Mouse (Mus musculus) adrenal gland, postnatal 25 days (tissue): ENCODE measurements around the gene Cyth2. TPM values are rescaled to one million over a fixed set of nuclear protein-coding genes. Genes with fewer than 3 reads are reported as not detected.

ENCODE experiments used
- DNase-seq: peaks from one replicate; pipeline ENCODE4 v3.0.0; 2021; ENCODE audit warnings: mixed read lengths
- long read RNA-seq: library from polyadenylated mRNA; stranded (forward); transcript quantifications from one replicate; pipeline ENCODE4 v2.0.0, GENCODE M21; 2021
- total RNA-seq: library from RNA; stranded (reverse); gene quantifications from 2 replicates; pipeline ENCODE4 v1.2.3, GENCODE M21; 2021

The Cyth2 gene
- 114 and 134 TPM in 2 replicates for total RNA-seq
- long read RNA-seq, transcript Cyth2-202 (12 exons, 2,519 nt): minor isoform, 36 of 109 reads
- long read RNA-seq, transcript Cyth2-203 (12 exons, 1,512 nt): major isoform, 50 of 109 reads
- long read RNA-seq, partial matches to known transcripts: 11 of 109 reads
- long read RNA-seq, other reads (novel, unspliced or antisense): 7 of 109 reads

DNA sequence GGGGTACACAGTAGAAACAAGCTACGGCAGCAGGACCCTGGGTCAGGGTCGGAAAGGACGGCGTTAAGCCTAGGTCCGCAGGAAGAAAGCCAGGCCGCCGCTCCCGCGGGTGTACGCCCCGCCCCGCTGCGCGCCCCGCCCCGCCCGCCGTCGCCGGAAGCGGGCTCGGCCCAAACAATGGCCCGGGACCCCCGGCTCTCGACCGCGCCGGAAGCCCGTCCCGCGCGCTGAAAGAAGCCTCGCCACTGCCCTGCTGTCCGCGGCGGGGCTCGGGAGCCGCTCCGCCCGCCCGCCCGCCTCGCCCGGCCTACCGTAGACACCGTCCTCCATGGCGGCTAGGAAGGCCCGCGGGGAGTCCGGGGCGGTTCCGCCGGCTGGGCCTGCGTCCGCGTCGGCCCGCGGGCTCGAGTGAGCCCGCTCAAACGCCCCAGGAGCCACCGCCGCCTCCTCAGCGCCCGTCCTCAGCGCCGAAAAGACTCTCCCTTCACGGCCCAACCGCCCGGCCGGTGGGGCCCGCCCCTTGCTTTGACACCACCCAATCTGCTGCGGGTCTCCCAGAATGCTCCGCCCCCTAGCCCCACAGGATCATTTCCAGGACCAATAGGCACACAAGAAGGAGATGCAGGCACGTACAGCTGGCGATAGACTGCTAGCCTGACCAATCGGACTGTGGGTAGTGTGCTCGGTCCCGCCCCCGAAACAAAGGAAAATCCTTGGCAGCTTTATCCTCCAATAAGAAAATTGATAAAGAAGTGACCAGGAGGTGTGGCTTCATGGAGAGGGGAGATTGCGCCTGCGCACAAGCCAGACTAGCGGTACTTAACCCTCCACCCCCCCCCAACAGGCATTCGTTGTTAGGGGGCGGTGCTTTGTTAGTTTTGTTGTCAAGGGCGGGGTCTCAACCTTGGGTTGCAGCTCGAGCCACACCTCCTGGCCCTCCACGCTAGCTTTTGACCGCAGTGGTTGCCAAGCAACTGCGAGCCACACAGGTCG is at the start of gene Cyth2:
Gene Cyth2, minus strand, starts transcription at position 795 of the 993 bp plus-strand sequence.
- peak; percentile 98 for DNase-seq

GRCm38 (mm10) chr7:45862804-45863203 is 48.4 kb upstream of the Cyth2 start:
- DNase-seq: no peak

- no peak for DNase-seq
Observed at GRCm38 (mm10) chr7:45859008-45859407, 44.6 kb upstream of the Cyth2 start.

DNA sequence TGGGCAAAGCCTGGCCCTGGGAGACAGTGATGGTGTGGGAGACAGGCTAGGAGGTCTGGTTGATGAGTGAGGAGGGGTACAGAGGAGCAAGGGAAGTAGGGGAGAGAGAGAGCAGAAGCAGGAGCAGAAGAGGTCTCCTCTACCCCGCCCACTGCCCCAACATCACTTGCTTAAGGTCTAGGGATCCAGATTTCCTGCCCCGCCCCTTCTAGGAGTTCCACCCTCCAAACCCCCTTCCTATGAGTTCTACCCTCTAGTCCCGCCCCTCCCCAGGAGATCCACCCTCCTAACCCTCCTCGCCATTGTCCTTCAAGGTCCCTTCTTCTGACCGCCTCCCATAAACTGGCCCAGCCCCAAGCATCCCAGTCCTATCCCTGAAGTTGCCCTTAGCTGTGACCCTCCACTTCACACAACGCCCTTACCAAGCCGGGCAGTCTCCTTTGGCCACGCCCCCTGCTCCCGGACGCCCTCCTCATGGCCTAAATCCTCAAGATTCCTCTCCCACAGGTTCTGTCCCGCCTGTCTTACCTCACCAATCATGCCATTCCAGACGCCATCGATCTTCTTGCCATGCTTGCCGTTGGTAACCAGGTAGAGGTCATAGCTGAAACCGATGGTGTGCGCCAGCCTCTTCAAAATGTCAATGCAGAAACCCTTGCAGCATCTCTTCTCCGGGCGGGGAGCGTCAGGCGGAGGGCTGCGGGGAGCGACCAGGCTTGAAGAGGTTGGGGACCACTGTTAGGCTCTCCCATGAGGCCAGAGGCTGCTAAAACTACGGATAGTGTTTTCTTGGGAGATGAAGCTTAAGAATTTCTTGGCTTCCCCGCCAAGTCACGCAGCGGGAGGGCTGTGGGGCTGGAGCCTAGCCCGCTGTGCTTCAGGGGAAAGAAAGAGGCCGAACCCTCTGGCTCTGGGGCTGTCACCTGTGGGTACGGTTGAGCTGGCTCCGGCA is 42.8 kb upstream of the Cyth2 start:
- no peak for DNase-seq

DNA sequence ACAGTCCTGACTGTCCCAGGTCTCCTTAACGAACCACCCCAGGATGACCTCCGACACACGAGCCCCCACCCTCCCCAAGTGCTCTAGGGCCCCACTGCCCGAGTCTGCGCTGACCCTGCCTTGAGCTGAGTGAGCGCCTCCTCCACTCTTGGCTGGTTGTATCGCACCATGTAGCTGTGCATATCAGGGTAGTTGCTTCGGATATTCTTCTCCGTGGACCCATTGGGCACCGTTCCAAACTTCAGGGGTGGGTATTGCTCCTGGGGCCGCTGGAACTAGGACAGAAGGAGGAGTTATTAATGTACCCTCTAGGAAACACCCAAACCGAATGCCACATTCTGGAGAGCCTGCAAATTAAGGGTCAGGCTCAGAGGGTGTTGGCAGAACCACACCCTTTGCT is 38.7 kb upstream of the Cyth2 start:
- no peak for DNase-seq

GRCm38 (mm10) chr7:45850661-45851060 is 36.3 kb upstream of the Cyth2 start:
- DNase-seq: no peak

DNA sequence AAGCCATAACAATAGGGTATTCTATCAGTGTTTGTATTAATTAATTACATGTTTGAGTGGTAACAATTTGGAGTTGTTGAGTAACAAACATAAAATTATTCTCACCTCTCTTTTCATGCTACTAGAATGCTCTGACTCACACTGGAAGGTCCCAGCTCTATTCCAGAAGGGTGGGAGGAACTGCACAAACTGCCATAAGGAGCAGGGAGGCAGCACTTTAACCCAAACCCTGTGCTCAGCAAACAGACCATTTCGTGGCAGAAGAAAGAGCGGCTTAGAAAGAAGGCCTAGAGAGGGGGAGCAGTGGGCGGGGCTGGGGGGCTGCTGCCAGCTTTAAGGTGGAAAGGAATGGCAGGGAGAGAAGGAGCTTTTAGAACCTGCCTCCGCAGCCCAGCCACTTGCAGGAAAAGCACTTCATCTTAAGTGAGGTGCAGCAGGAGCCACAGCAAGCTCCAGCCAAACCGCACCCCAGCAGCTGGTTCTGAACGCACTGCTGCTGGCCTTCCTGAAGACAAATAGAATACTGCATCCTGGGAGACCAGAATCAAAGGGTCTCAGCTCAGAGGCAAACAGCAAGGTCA is 34.2 kb upstream of the Cyth2 start:
- no peak for DNase-seq

DNA sequence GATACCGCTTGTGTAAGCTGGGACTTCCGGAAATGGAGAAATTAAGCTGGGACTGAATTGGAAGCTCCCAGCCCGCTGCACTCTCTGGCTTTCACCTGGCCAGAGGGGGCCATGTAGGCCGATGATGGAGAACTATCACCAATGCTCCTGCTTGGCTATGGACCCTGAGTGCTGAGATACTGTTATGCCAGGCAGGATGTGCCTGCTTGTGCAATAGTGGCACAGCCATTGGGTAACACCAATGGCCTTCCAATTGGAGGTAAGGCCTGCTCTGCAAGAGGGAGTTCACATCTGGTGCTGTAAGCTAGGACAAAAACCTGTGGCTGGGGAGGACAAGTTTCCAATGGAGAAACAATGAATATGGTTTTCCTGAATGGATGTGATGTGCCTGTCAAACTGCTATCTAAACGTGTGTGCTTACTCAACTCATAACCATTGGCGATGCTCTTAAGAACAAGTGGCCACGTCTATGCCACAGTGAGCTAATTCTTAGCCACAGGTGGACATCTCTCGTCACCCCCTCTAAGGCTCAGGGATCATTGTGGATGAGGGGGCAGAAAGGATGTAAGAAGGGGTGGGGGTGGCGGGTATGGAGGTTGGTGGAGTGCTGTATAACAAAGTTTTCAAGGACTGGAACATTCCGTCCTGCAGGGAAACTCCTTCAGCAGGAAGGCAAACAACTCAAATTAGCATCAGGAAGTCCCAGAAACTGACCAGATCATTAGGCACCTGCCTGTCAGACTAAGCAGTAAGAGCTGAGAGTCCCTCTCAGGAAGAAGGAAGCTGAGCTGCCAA is 28.8 kb upstream of the Cyth2 start:
- no peak for DNase-seq

- no peak for DNase-seq
Observed at GRCm38 (mm10) chr7:45833924-45834323, 19.5 kb upstream of the Cyth2 start.

GRCm38 (mm10) chr7:45833148-45833790 is 18.9 kb upstream of the Cyth2 start:
- DNase-seq: no peak

DNA sequence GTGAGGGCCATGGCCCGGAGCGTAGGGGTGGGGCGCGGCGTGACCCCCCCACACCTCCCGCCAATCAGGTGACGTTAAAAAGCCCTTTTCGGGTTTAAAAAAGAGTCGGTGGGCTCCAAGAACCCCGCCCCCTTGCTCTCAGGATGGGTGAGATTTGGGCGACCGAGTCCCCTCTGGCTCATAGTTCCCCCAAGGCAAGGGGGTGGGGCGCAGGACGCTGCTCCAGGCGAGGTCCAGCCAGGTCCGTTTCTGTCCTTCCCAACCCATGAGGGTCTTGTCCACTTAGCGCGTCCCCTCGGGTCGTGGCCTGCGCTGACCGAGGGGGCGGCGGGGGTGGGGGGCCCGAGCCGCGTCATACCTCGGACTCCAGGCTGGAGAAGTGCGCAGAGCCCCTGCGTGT is 18.0 kb upstream of the Cyth2 start:
- no peak for DNase-seq

GRCm38 (mm10) chr7:45831128-45831525 is 16.7 kb upstream of the Cyth2 start:
- DNase-seq: no peak

DNA sequence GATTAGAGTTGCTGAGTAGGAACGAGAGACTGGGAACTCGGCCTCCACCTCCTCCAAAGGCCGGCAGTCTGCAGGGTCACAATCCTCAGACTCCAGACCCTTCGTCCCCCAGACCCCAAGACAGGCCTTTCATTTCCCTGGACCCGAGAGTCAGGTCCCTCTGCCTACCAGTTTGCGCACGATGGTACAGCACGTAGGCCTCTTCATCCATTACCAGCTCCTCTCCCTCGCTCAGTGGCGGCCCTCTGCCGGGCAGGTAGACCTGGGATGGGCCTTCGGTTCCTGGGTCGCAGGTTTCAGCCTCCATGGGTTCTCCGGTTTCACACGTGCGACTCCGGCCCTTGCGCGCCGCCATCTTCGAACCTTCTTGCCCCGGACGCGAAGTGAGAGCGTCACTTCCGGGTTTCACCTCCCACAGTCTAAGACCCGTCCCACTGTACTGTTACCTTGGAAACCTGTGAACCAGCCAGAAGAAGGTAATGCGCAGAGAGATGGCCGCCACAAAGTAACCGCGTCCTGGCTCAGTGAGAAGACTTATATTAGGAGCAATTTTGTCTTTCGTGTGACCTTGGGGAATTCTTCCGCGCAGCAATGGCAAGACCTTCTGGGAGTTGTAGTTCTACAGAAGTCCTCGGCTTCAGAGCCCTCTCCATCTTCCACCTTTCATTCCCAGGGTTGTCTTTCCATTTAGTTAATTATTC is 16.2 kb upstream of the Cyth2 start, which contains the start of gene Grwd1:
Gene Grwd1, minus strand, starts transcription at position 518 of the 701 bp plus-strand sequence.
- peak; percentile 81 for DNase-seq

DNA sequence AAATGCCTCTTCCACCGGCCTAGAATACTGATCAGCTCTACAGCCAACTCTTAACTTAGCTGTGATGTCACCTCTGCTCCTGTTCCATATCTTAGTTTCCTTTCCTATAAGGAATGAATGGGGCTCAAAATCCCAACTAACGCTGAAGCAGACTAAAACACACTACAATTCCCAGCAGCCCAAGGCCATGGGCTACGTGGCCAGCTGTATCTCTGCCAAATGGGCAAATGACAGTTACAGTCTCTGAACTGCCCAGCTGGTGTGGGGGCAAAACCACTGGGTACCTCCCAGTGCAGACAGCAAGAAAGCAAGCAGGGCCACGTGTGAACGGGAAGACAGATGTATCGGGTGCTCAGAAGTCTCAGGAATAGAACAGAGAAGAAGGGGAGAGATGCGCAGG is 12.2 kb upstream of the Cyth2 start:
- no peak for DNase-seq

DNA sequence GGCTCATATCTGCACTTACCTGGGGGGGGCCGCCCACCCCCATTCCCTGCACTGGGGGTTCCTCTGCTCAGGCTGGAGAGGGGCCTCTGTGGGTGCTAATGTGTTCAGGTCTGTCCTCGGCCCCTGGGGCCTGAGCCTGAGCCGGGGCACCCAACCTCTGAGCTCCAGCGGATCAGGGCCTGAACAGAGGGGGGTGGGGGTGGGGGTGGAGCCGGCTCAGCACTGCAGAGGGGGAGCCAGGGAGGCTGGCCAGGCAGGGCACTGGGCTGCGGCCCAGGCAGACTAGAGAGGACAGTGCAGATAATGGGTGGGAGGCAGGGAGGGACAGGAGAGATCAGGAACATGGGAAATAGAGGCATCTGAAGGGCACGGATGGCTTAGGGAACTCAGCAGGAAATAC is 10.2 kb upstream of the Cyth2 start, which contains the start of gene Kcnj14:
Gene Kcnj14, minus strand, starts transcription at position 185 of the 400 bp plus-strand sequence.
- DNase-seq: no peak

GRCm38 (mm10) chr7:45820913-45821312 is 6.5 kb upstream of the Cyth2 start:
- no peak for DNase-seq

GRCm38 (mm10) chr7:45819843-45820242 is 5.5 kb upstream of the Cyth2 start:
- no peak for DNase-seq

DNA sequence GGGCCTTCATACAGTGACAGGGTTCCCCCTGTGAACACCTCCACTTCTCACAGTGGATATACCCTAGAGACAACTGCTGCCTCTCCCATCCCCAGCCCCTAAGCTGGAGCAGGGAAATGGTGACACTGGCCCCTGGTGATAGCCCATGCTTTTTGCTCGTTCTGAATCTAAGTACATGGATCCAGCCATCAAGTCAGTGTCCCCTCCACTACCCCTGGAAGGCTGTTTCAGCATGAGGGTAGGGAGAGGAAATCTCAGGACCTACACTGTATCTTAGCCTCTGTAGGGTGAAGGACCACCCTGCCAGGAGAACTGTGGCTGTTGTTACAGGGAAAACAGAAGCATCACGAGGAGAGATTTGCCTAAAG is 1.6 kb upstream of the Cyth2 start:
- no peak for DNase-seq

GRCm38 (mm10) chr7:45815323-45815983 is 1.1 kb upstream of the Cyth2 start:
- no peak for DNase-seq
